Mouse (Mus musculus) G1E-ER4 (cell line): ENCODE results near the gene Dnaja3. TPM values are rescaled to one million over a fixed set of nuclear protein-coding genes. Genes with fewer than 3 reads are reported as not detected.

Experiments used
- GATA1 ChIP-seq: IDR thresholded peaks from one replicate; pipeline ENCODE4 v1.8.0; 2012; ENCODE audit warnings: low read length, inconsistent platforms
- polyA plus RNA-seq: library from polyadenylated mRNA; stranded (reverse); fragments of >175 nt; gene quantifications from 2 replicates; pipeline ENCODE4 v1.2.3, GENCODE M21; 2012

The Dnaja3 gene
- polyA plus RNA-seq = 50.7 and 70.0 TPM in 2 replicates

DNA sequence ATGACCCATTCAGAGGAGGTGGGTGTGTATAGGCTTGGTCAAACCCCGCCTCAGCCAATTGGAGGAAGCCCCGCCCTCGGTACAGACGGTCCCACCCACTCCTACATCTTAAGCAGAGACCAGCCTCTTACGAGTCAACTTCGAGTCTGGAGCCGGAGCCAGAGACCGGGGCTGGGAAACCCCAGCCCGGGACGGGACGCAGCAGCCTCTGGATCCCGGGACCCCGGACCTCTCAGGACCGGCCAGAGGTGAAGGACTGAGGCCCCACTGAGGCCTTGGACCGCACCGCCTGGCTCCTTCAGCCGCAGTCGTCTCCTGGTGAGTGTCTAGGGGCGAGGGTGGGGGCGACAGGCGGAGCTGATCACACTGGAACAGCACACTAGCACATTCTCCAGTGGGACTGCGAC lies at the start of gene Dnaja3, which contains the start of gene Vasn:
Gene Dnaja3 (plus strand): TSS at position 159 of the 407 bp plus-strand sequence.
Gene Vasn (plus strand): TSS at position 111 of the 407 bp plus-strand sequence.
- TF ChIP-seq GATA1 = no peak

DNA sequence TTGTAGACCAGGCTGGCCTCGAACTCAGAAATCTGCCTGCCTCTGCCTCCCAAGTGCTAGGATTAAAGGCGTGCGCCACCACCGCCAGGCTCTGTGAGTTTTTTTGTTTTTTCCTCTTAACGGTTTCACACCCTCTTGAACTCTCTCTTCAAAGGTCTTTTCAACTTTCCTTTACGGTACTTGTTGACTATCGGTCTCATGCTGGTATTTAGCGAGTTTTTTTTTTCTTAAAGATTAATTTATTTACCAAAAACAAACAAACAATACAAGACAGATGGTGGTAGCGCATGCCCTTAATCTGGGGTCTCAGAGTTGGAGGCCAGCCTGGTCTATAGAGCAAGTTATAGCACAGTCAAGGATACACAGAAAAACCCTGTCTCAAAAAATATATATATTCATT lies 49.6 kb upstream of the Dnaja3 start:
- no peak for TF ChIP-seq GATA1

DNA sequence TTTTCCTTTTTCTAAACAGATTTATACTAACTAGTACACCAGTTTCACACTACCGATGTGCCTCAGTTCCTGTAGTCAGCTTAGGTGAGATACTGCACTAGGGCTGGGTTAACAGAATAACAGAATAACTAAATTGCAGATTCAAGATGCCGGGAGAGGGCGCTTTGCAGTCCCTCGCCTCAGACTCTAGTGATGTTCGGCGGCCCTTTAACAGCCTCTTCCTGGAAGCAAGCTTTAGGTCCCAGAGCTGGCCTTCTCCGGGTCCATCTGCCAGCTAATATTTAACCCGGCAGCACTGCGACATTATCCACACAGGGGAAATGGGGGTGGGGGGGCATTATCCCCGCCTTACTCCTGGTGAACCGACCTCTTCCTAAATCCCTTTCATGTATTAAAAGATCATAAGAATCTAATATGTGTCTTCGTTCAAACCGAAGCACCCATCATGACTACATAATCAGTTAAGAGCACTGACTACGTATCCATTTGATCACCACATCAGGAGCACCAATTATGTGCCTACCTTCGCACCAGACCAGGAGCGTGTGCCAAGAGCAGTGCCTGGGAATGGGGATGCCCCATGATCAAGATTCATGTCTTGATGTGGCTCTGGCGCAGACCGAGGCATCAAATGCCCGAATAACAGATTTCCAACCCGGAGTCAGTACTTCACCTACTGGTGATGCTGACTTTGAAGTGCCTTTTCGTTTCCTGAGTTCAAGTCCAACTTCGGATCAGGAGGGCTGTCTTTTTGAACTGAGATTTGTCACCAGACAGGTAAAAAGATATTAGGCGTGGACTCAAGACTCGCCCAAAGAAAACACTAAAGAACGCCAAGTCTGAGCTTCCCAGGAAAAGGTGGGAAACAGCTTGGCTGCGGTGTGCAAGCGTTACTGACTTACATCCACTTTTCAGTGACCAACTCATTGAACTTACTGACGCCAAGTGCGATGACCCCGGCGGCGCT lies 46.6 kb upstream of the Dnaja3 start:
- no peak for TF ChIP-seq GATA1

DNA sequence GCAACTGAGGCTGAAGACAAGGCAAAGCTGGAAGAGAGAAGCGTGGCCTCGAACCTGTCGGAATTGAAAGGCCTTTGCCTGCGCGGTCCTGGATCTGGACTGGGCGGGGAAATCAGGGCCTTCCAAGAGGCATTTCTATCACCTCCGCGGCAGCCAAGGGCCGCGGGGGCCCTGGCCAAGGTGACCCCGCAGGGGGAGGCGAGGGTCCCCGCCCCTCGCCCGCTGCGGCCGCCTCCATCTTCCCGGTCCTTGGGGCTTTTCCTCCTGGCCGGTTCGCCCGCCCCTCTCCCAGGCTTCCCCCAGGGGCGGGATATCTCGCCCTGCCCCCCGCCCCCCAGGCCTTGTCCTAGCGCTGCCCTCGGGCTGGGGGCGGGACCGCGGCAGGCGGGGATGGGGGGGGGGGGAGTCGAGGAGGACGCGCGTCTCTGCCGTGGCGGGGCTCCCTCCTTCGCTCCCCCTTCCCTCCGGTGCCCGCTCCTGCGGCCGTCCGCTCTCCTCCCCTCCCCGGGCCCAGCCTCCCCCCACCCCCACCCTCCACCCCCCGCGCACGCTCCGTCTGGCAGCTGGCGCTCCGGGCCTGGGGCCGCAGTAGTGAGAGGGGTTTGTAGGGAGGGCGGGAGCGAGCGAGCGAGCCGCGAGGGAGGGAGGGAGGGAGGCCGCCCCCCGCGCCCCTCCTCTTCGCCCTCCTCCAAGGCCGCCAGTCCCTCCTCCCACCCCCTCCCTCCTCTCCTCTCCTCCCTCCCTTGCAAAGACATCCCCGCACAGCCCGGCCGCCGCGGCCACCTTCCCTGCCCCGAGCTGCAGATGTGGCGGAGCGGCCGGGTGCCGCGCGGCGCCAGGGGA lies 45.6 kb upstream of the Dnaja3 start, which contains the start of gene Glis2:
Gene Glis2 (plus strand): TSS at position 743 of the 843 bp plus-strand sequence.
- TF ChIP-seq GATA1 = no peak

DNA sequence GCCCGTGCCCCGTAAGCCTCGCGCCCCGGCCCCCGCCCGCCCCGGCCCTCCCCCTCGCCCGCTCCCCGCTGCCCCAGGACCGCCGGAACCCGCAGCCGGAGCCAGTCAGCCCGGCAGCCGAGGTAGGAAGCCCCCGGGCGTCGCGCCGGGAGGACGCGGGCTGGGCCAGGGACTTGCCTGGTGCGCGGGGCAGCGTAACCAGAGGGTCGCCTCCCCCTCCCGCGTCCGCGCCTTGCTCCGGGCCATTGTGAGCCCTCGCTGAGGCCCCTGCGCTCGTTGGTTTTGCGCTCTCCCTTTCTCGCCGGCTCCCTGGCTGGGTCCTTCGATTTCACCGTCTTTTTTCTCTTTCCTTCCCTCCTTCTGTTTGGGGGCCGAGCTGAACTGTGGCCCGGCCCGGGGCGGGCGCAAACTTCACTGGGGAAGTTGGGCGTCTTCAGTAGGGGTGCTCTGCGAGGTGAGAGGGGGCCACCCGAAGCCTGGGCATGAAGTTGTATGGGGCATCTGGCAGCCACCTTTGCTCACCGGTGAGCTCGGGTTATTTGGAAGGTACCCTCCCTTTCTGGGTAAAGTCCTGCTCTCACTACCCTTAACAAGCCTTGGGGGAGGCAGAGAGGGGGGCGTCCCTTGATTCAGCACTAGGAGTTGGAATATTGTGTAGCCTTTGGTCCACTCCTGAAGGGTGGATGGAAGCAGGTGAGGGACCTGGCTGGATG lies 44.8 kb upstream of the Dnaja3 start:
- TF ChIP-seq GATA1 = no peak

DNA sequence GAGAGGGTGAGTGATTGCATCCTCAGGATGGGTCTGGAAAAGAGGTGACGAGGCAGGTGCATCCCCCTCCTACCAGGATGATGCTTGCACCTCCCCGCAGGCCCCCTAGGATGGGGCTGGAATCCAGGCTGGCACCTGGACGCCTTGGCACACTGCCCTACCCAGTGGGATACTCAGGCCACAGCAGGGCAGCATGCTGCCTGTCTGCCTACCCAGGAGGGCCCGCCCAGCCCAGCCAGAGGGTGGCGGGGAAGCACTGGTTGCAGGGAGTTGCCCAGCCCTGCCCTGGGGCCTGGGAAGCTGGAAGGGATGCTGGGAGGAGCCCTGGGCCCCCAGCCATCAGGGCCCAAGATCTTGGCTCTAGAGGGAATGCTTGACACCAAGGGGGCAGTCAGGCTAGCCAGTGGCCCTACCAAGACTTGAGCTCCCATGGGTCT lies 44.2 kb upstream of the Dnaja3 start:
- no peak for TF ChIP-seq GATA1

DNA sequence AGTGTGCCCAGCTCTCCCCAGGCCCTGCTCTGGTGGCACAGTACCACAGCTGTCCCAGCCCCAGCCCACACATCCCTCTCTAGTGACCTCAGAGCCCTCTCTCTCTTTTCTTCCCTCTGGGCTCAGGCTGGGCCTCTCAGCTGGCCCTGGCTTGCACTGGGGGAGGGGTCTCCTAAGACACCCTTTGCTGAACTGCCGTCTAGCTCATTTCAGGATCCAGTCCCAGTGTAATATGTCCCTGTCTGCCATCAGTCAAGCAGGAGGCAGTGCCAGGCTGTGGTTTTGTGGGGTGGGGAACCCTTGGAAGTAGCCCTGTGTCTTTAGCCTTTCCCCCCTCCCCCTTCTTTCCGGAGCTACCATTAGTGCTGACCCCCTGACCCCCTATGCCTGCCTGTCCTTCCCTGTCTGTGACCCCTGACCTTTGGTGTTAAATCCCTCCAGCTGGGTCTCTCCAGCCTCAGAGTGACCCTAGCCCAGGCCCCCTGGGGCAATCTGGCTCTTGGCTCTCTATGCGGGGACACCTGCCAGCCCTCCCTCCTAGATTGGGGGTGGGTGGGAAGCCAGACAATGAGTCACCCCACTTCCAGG lies 43.6 kb upstream of the Dnaja3 start:
- TF ChIP-seq GATA1 = no peak

DNA sequence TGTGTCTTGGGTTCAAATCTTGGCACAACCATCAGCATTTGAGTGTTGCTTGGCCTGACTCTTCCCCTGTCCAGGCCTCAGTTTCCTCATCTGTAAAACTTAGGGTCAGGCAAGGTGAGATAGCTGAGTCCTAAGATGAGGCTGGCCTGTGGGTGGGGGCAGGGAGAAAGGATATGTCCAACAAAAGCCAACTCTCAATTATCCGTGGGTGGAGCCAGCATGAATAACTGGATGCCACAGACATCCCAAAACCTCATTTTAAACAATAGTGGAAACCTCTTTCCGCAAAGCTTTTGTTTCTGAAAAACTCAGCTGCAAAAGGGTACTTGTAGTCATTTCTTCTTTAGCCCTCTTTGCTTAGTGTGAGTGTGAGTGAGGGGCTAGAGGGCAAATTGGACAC lies 43.0 kb upstream of the Dnaja3 start:
- no peak for TF ChIP-seq GATA1

DNA sequence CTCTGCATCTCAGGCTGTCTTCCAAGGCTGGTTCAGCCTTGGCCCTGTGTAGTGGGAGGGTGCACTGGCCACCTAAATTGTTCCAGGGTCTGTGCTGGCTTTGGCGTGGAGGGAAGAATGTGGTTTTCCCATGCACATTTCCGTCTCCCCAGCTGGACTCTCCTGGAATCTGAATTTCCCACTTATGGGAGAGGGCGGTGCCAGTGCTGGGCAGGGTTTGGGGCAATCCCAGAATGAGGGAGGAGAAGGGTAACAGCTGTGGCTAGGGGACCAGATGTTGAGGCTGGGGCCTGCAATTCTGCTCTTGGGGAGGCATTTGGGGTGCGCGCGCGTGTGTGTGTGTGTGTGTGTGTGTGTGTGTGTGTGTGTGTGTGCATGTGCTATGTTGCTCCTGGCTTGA lies 42.5 kb upstream of the Dnaja3 start:
- no peak for TF ChIP-seq GATA1

DNA sequence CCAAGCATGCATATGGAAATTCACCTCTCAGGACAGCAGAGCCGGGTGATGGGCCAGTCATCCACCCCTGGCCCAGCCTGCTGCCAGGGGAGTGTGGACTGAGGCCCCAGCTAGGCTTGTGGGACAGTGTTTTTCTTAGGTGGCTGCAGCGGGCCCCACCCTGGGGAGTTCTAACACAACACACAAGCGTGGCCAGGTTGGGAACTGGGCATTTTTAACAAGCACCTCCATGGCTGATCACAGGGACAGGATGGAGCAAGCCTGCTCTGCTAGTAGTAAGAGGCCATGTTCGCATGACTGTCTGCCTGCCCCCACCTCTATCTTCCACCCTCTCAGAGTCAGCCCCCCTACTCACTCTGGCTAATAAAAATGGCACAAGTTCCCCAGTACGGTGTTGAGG lies 41.7 kb upstream of the Dnaja3 start:
- TF ChIP-seq GATA1 = no peak

DNA sequence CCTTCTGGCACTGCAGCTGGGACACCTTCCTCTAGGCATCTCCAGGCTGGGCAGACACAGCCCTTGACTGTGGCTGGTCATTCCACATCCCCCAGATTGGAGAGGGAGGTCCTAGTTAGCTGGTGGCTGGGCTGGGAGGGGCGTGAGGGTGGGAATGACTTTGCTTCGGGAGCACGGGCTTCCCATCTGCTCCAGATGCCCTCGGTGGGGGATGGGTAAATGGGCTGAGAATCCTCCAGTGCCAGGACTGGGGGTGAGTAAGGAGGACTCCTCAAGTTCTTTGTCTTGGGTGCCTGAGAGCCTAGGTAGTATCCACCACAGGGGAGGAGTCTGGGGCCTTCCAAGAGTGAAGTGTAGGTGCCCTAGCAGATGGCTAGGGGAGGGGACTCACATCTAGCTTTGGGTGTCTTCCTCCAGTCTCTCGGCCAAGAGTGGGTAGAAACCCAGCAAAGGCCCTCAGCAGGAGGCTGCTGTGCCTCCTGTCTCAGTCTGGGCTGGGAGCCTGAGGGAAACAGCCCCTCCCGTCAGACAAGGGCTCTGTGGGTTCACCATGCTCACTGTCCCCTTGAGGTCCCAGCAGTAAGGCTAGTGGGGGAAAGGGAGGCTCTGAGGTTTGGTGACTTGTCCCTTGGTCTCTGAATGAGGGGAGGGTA lies 40.8 kb upstream of the Dnaja3 start:
- TF ChIP-seq GATA1 = no peak

DNA sequence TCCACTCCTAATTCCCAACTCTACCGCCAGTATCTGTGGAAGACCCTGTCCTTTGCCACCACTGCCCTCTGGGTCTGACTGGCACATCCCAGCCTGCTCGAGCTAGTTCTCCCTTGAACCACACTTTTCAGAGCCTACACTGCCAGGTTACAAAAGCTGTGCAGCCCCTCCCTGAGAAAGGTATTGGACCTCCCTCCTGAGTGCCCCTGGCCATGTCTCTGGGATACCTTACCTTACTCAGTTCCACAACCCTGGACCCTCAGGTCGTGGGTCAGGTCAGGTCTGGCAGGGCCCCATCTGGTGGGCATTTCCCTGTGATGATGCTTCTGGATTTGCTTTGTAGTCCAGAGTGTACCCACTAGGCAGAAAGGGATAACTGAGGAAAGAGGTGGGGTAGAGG lies 40.2 kb upstream of the Dnaja3 start:
- TF ChIP-seq GATA1 = no peak

DNA sequence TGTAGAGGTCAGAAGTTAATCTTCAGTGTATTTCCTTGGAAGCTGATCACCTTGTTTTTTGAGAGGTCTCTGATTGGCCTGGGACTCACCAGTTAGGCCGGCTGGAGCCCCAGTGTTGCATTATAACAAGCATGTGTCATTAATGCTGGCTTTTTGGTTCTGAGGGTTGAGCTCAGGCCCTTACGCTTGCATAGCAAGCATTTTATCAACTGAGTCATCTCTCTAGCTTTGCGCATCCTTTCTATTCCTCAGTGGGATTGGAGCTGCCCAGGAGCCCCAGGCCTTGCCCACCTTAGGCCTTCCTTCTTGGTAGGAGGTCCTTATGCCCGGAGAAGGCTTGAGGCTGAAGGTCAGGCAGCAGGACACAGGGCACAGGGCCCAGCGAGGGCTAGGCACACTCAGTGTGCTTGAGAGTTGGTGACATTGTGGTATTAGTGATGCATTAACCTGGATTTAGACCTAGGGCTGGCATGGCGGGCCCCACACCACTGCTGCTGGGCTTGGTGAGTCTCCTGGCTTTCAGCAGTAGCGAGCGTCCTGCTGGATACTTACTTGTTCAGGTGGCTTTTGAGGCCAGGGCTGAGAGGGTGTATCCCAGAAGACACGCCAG lies 39.0 kb upstream of the Dnaja3 start:
- no peak for TF ChIP-seq GATA1

DNA sequence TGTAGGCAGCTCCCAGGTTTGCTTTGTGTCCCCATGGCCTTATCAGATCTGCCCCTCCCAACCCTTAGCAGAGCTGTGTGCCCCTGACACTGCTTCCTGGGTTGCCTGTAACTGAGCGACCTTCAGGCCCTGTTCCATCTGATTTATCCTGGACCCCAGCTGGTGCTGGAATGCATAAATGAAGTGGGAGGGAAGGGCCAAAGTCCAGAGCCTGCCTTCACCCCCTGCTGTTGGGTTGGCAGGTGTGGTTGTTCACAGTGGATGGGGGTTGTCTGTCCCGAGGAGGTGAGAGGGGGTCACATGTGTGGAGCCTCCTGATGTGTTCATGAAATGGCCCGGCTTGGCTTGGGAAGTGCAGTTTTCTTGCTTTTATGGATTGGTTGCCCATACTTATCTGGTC lies 37.6 kb upstream of the Dnaja3 start:
- TF ChIP-seq GATA1 = no peak
